Mouse (Mus musculus) liver, embryonic 13.5 days (tissue): Measurements from ENCODE around the gene Rdh9. TPM values are rescaled to one million over a fixed set of nuclear protein-coding genes. Genes with fewer than 3 reads are reported as not detected.

Experiments
- polyA plus RNA-seq: library from polyadenylated mRNA; unstranded; fragments of >200 nt; fragmentation: Nextera tagmentation; extraction: Ambion mirVana; gene quantifications from 2 replicates; pipeline ENCODE4 v1.2.1, GENCODE M21; 2015

Rdh9 gene
- polyA plus RNA-seq, 1 experiment from 2014 or later = not detected

Other genes with a start within 250 kb of the Rdh9 start
- gene Nxph4, start 241.8 kb upstream of the Rdh9 start, polyA plus RNA-seq = 0.13 TPM in 2 replicates
- 15.1 and 16.9 TPM in 2 replicates for gene Lrp1, start 155.2 kb upstream of the Rdh9 start, polyA plus RNA-seq
- 12.3 and 15.5 TPM in 2 replicates for gene Stat6, start 133.4 kb upstream of the Rdh9 start, polyA plus RNA-seq
- gene Nemp1, start 109.5 kb upstream of the Rdh9 start, polyA plus RNA-seq = 5.0 and 6.3 TPM in 2 replicates
- gene Nab2, start 107.8 kb upstream of the Rdh9 start, polyA plus RNA-seq = 1.5 and 2.1 TPM in 2 replicates
- 0.17 TPM in 2 replicates for gene Myo1a, start 71.2 kb upstream of the Rdh9 start, polyA plus RNA-seq
- gene Tac2, start 51.9 kb upstream of the Rdh9 start, polyA plus RNA-seq = 11.4 and 14.2 TPM in 2 replicates
- 0.75 and 0.94 TPM in 2 replicates for gene Zbtb39, start 36.8 kb upstream of the Rdh9 start, polyA plus RNA-seq
- 9.0 and 11.2 TPM in 2 replicates for gene Gpr182, start 24.7 kb upstream of the Rdh9 start, polyA plus RNA-seq
- 0.17 and 0.28 TPM in 2 replicates for gene Rdh1, start 16.7 kb upstream of the Rdh9 start, polyA plus RNA-seq
- 0.14 and 0.15 TPM in 2 replicates for gene Rdh16f1, start 16.6 kb upstream of the Rdh9 start, polyA plus RNA-seq
- 0.05 TPM in 1 of 2 replicates, not detected in the other for gene Rdh16, start 24.8 kb downstream of the Rdh9 start, polyA plus RNA-seq
- gene Rdh19, start 73.5 kb downstream of the Rdh9 start, polyA plus RNA-seq = not detected in 2 replicates
- gene Rdh16f2, start 90.1 kb downstream of the Rdh9 start, polyA plus RNA-seq = not detected in 2 replicates
- 0.47 and 0.70 TPM in 2 replicates for gene Rdh7, start 112.4 kb downstream of the Rdh9 start, polyA plus RNA-seq
- not detected in 2 replicates for gene Sdr9c7, start 122.1 kb downstream of the Rdh9 start, polyA plus RNA-seq
- not detected in 2 replicates for gene Hsd17b6, start 231.2 kb downstream of the Rdh9 start, polyA plus RNA-seq
- gene Prim1, start 238.8 kb downstream of the Rdh9 start, polyA plus RNA-seq = 87.0 and 99.1 TPM in 2 replicates